Mouse (Mus musculus) Patski (cell line): ENCODE results near the gene Sort1. TPM values are rescaled to one million over a fixed set of nuclear protein-coding genes. Genes with fewer than 3 reads are reported as not detected.
A peak's percentile ranks its signal among the peaks of the same experiment; 100 is the strongest.

Source experiments
- ATAC-seq: fragments of 100-300 bp; one replicate; pipeline ENCODE4 v1.8.0; 2021
- CTCF ChIA-PET: fragments of 350-600 bp; sonication (Branson Sonifier 250); formaldehyde crosslinking; loops from one replicate; lab custom pipeline; 2022; ENCODE audit warnings: inconsistent platforms; lab: Charles Lee
- POLR2A ChIA-PET: fragments of 350-600 bp; sonication (Branson Sonifier 250); formaldehyde crosslinking; loops from one replicate; lab custom pipeline; 2022; ENCODE audit warnings: antibody characterized with exemption, inconsistent platforms; lab: Charles Lee
- DNase-seq: peaks from one replicate; pipeline ENCODE4 v3.0.0-alpha.2; 2011; ENCODE audit warnings: low read depth, low spot score
- H3K27me3 ChIP-seq: fragments of 371-371 bp; one replicate; pipeline ENCODE4 v1.5.1; 2021
- CTCF ChIP-seq: fragments of 100-300 bp; IDR thresholded peaks from one replicate; pipeline ENCODE4 v1.5.1; 2021
- in situ Hi-C: fragments of 300-500 bp; cut with MboI; formaldehyde crosslinking; loops from 3 replicates; pipeline ENCODE4 v1.11.1; 2018; ENCODE audit warnings: low pct_unique_long_range_greater_than_20kb, mixed read lengths
- polyA plus RNA-seq: library from polyadenylated mRNA; unstranded; gene quantifications from one replicate; pipeline ENCODE4 v1.2.3, GENCODE M21; 2021

Gene Sort1
- polyA plus RNA-seq, 1 experiment from 2014 or later = 125 TPM

- in situ Hi-C loops = no loop called here
- H3K27me3 ChIP-seq = no peaks in the 10 kb centered on the region
- no peak for ATAC-seq
- TF ChIP-seq CTCF = no peak
- POLR2A ChIA-PET = interaction anchor here (0.5 kb wide), 1 partner anchor 19 kb away, joined by 3 read pairs; no protein-coding TSS in a partner anchor
- DNase-seq = no peak
- CTCF ChIA-PET = interaction anchor here (0.7 to 2.7 kb wide), 6 partner anchors 9 to 52 kb away, joined by 3 to 14 read pairs (median 4); no protein-coding TSS in a partner anchor
These were observed 22.5 kb downstream of the Sort1 start for GRCm38 (mm10) chr3:108306387-108306786.

- H3K27me3 ChIP-seq = no peaks in the 10 kb centered on the region
- in situ Hi-C loops = no loop called here
- DNase-seq = no peak
- POLR2A ChIA-PET = no interaction called here
- ATAC-seq = no peak
- CTCF ChIA-PET = interaction anchor here (1.2 to 2.7 kb wide), 2 partner anchors 12 to 25 kb away, joined by 4 to 14 read pairs; no protein-coding TSS in a partner anchor
- TF ChIP-seq CTCF = no peak
These were observed 23.6 kb downstream of the Sort1 start for GRCm38 (mm10) chr3:108307485-108307884.

GRCm38 (mm10) chr3:108310921-108311341, 27.0 kb downstream of the Sort1 start:
- DNase-seq = no peak
- H3K27me3 ChIP-seq = no peaks in the 10 kb centered on the region
- POLR2A ChIA-PET = interaction anchor here (0.9 kb wide), 1 partner anchor 18 kb away, joined by 3 read pairs; no protein-coding TSS in a partner anchor
- ATAC-seq = peak; percentile 17
- in situ Hi-C loops = no loop called here
- no peak for TF ChIP-seq CTCF
- CTCF ChIA-PET = interaction anchor here (1.0 to 3.9 kb wide), 4 partner anchors 9 to 77 kb away, joined by 3 to 15 read pairs (median 3); no protein-coding TSS in a partner anchor

- in situ Hi-C loops = no loop called here
- ATAC-seq = no peak
- CTCF ChIA-PET = interaction anchor here (1.0 to 3.9 kb wide), 5 partner anchors 8 to 76 kb away, joined by 3 to 15 read pairs (median 3); partner anchors contain the start of gene Mybphl
- H3K27me3 ChIP-seq = no peaks in the 10 kb centered on the region
- DNase-seq = no peak
- POLR2A ChIA-PET = interaction anchor here (0.9 kb wide), 1 partner anchor 18 kb away, joined by 3 read pairs; no protein-coding TSS in a partner anchor
- no peak for TF ChIP-seq CTCF
These were observed 27.8 kb downstream of the Sort1 start for GRCm38 (mm10) chr3:108311688-108312087.

GRCm38 (mm10) chr3:108312414-108312813, 28.5 kb downstream of the Sort1 start:
- DNase-seq = no peak
- no peak for TF ChIP-seq CTCF
- ChIA-PET POLR2A (interaction anchor here (0.8 kb wide), 1 partner anchor 77 kb away, joined by 4 read pairs; no protein-coding TSS in a partner anchor), CTCF (interaction anchor here (1.2 to 3.9 kb wide), 3 partner anchors 11 to 75 kb away, joined by 3 to 15 read pairs (median 6); partner anchors contain the start of gene Mybphl)
- no peaks in the 10 kb centered on the region for H3K27me3 ChIP-seq
- ATAC-seq = no peak
- in situ Hi-C loops = no loop called here

- in situ Hi-C loops = no loop called here
- ChIA-PET CTCF (interaction anchor here (1.0 to 3.9 kb wide), 6 partner anchors 12 to 89 kb away, joined by 3 to 15 read pairs (median 4); no protein-coding TSS in a partner anchor), POLR2A (no interaction called here)
- DNase-seq (no peak), ATAC-seq (no peak)
- no peaks in the 10 kb centered on the region for H3K27me3 ChIP-seq
- no peak for TF ChIP-seq CTCF
These were observed 29.3 kb downstream of the Sort1 start for GRCm38 (mm10) chr3:108313138-108313537.

- POLR2A ChIA-PET = no interaction called here
- in situ Hi-C loops = no loop called here
- no peak for TF ChIP-seq CTCF
These were observed 30.3 kb downstream of the Sort1 start for GRCm38 (mm10) chr3:108314038-108314675.

GRCm38 (mm10) chr3:108318517-108318916, 34.6 kb downstream of the Sort1 start:
- no peak for DNase-seq
- CTCF ChIA-PET = interaction anchor here (0.6 to 2.9 kb wide), 7 partner anchors 11 to 146 kb away, joined by 3 to 19 read pairs (median 4); no protein-coding TSS in a partner anchor
- POLR2A ChIA-PET = interaction anchor here (0.7 to 1.7 kb wide), 2 partner anchors 8 to 31 kb away, joined by 3 read pairs; no protein-coding TSS in a partner anchor
- no peak for TF ChIP-seq CTCF
- in situ Hi-C loops = no loop called here
- H3K27me3 ChIP-seq = no peaks in the 10 kb centered on the region
- no peak for ATAC-seq

More at GRCm38 (mm10) chr3:108314038-108314675, 30.3 kb downstream of the Sort1 start:
- no peaks in the 10 kb centered on the region for H3K27me3 ChIP-seq
- CTCF ChIA-PET = interaction anchor here (1.0 to 3.9 kb wide), 8 partner anchors 8 to 88 kb away, joined by 3 to 15 read pairs (median 4); no protein-coding TSS in a partner anchor
- DNase-seq (no peak), ATAC-seq (no peak)

- ChIA-PET CTCF (interaction anchor here (1.6 kb wide), 1 partner anchor 26 kb away, joined by 4 read pairs; no protein-coding TSS in a partner anchor), POLR2A (interaction anchor here (1.2 kb wide), 1 partner anchor 11 kb away, joined by 3 read pairs; no protein-coding TSS in a partner anchor)
- no peaks in the 10 kb centered on the region for H3K27me3 ChIP-seq
- TF ChIP-seq CTCF = no peak
- no peak for DNase-seq
- in situ Hi-C loops = no loop called here
- ATAC-seq = no peak
These were observed 37.8 kb downstream of the Sort1 start for GRCm38 (mm10) chr3:108321671-108322070.

GRCm38 (mm10) chr3:108322136-108322535, 38.3 kb downstream of the Sort1 start:
- in situ Hi-C loops = no loop called here
- TF ChIP-seq CTCF = no peak
- no peaks in the 10 kb centered on the region for H3K27me3 ChIP-seq
- ChIA-PET CTCF (no interaction called here), POLR2A (interaction anchor here (1.2 kb wide), 1 partner anchor 11 kb away, joined by 3 read pairs; no protein-coding TSS in a partner anchor)
- no peak for DNase-seq
- no peak for ATAC-seq
